Mouse (Mus musculus): ENCODE measurements around the gene Incenp. TPM values are rescaled to one million over a fixed set of nuclear protein-coding genes. Genes with fewer than 3 reads are reported as not detected.

Gene Incenp
- 31.3 and 32.9 TPM in 2 replicates for polyA plus RNA-seq (2015; fragmentation: Nextera tagmentation; extraction: Ambion mirVana)

DNA sequence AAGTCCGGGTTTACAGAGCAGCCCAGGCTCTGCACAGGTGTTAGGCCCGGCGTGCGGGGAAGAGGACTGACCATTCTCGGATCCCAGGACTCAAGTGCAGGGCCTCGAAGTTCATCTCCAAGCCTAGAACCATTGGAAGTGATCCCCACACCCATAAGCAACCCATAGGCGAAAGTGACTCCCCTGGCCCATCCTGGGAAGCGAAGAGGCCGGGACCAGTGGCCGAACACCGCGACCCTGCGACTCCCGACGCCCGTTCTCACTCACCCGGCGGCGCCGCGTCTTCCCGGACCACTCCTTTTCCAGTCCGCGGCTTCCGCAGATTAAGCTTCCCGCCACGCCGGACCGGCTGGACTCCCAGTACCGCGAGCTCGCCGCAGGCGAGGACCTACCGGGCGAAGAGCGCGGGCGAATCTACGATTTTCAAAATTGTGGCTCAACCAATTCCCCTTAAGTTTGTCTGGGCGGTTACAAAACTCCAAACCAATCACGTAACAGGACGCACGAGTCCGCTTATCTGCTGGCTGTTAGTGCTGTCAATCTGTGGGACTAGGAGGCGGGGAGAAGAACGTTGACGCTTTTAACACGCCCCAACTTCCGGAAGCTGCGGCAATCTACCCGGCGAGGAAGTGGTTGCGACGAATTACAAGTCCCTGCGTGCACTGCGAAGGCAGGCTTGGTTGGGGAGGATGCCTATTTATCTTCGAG, at the start of gene Incenp:
Incenp (minus strand) TSS at position 480 of the 708 bp plus-strand sequence.
- Histone ChIP-seq H3K9me3 (no peaks in the 10 kb centered on the region), H3K36me3 (peaks cover 11% of the 10 kb centered on the region), H3K4me2 (peak within 1 kb of the TSS; percentile 92), H3K4me3 (peak within 1 kb of the TSS; percentile 76), H3K4me1 (replicated peaks) (peaks cover 21% of the 10 kb centered on the region), H3K27ac (peak within 1 kb of the TSS; percentile 91), H3K27me3 (no peaks in the 10 kb centered on the region), H3K9ac (peak within 1 kb of the TSS; percentile 81)
- WGBS: under 1% methylated on average over 58 of the region's 58 CpGs
- ATAC-seq (ENCODE audit: low FRiP score): peak; percentile 99

DNA sequence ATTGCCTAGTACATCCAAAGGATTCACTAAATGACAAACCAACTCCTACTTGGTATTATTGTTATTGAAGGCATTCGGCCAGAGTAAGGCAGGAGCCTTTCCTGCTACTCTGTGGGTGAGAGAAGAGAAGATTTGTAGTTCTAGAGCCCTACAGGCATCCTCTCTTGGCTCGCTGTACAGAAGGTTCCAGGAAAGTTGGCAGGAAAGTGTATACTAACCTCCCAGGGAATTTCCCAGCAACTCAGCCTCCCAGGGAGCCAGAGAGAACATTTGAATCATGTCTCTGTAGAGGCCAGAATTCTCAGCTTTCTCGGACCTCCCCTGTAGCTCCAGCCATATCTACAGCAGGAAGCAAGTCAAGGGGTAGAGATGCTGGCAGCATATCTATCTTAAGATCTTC, 47.6 kb upstream of the Incenp start:
- no peak for ATAC-seq (ENCODE audit: low FRiP score)
- no peak overlapping the region for H3K9ac ChIP-seq
- WGBS: 82% methylated on average over 3 of the region's 3 CpGs

DNA sequence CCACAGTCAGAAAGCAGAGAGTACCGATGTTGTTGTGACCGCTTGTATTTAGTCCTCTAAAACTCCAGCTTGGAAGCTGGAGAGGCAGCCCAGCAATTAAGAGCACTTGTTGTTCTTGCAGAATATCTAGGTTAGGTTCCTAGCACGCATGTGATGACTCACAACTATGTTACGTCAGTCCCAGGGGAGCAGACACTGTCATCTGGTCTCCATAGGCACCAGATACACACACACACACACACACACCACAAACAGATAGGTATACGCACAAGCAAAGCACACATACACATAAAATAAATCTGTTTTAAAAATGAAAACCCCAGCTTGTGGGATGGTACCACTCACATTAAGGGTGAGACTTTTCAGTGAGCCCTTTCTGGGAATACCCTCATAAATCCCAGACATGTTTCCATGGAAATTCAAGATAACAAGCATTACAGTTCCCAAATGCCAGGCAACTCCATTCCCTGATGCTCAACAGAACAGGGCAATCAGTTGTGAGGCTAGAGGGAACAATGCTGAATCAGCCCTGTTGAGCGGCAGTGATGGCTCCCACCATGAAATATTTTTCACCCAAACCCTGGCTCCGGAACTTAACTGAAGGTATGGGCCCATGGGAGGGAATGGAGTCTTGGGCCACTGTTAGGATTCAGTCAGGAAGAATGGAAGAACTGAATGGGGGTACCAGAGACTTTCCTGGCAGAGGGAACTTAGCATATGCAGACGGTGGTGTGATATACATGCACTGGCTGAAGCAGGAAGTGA, 46.6 kb upstream of the Incenp start:
- no peak overlapping the region for H3K4me3 ChIP-seq
- H3K36me3 ChIP-seq: no peaks in the 10 kb centered on the region
- H3K4me2 ChIP-seq: no peak overlapping the region
- H3K27me3 ChIP-seq: no peaks in the 10 kb centered on the region
- no peak overlapping the region for H3K9ac ChIP-seq
- no peak overlapping the region for H3K27ac ChIP-seq
- 90% methylated on average over 8 of the region's 8 CpGs for WGBS
- ATAC-seq (ENCODE audit: low FRiP score): no peak
- 0 out of 2 replicates have a peak, but pooled peaks cover 2% of the 10 kb centered on the region for H3K4me1 ChIP-seq (replicated peaks)
- H3K9me3 ChIP-seq: no peaks in the 10 kb centered on the region

More for the DNA sequence above, 47.6 kb upstream of the Incenp start:
- Histone ChIP-seq H3K36me3 (no peaks in the 10 kb centered on the region), H3K27ac (no peak overlapping the region), H3K4me3 (no peak overlapping the region), H3K4me2 (no peak overlapping the region), H3K27me3 (no peaks in the 10 kb centered on the region), H3K9me3 (no peaks in the 10 kb centered on the region), H3K4me1 (replicated peaks) (no peaks in the 10 kb centered on the region)

DNA sequence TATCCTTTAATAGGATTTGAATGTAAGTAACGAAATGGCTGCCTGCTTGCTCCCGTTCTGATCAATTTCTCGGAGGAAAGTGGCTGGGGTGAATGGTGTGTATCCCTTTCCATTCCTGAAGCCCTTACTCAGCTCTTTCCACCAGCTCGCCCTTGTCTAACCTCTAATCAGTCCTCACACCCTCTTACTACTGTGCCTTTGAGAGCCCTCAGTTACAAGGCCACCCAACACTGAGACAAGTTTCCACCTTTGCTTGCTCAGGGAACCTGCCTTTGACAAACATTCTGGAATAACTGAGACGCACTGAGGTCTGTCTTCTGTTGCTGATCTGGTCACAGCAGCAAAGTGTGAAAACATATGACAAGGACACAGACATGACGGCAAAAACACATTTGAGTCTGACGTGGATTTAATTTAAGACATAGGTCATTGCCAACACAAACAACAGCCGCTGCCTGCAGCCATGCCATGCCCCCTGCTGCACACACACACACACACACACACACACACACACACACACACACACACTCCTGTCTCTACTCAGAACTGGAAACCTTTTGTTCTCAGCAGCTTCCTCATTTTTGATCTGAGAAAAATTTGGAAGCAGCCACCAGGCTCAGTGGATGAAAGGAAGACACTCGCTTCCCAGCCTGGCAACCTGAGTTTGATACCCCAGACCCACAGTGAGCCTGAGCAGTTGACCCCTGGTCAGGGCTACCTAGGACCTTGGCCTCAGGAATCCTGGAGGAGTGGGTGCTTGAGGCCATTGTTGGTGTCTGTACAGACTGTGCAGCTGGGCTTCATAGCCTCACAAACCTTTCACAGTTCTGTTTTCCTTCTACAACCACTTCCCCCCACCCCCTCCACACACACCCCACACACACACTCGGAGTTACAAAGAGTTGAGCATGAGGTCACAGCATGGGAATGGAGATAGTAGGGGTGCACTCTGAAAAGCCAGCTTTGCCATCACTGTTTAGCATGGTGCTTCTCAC, 43.5 kb upstream of the Incenp start:
- H3K4me2 ChIP-seq: no peak overlapping the region
- WGBS: 65% methylated on average over 10 of the region's 10 CpGs
- no peaks in the 10 kb centered on the region for H3K36me3 ChIP-seq
- H3K27me3 ChIP-seq: no peaks in the 10 kb centered on the region
- no peaks in the 10 kb centered on the region for H3K9me3 ChIP-seq
- H3K27ac ChIP-seq: no peak overlapping the region
- no peak overlapping the region for H3K9ac ChIP-seq
- H3K4me3 ChIP-seq: no peak overlapping the region
- no peak for ATAC-seq (ENCODE audit: low FRiP score)
- H3K4me1 ChIP-seq (replicated peaks): 0 out of 2 replicates have a peak, but pooled peaks cover 4% of the 10 kb centered on the region

DNA sequence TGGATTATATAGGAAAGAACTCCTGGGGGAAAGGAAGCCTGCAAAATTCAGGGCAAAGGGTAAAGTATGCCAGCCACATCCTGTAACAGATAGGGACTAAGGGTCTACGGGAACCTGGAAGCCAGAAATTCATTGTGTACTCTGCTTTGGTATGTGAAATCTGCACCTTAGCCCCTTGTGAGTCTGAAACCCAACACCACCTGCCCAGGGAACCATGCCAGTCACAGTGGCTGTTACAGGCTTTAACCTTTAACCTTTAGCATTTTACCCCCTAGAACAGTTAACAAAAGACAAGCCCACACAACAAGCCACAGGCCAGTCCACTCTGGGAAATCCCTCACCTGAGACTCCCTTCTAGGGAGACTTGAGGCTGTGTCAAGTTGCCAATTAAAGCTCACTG, 42.5 kb upstream of the Incenp start:
- Histone ChIP-seq H3K4me1 (replicated peaks) (0 out of 2 replicates have a peak, but pooled peaks cover 4% of the 10 kb centered on the region), H3K4me2 (no peak overlapping the region), H3K36me3 (no peaks in the 10 kb centered on the region), H3K9ac (no peak overlapping the region), H3K4me3 (no peak overlapping the region), H3K27ac (no peak overlapping the region), H3K9me3 (no peaks in the 10 kb centered on the region), H3K27me3 (no peaks in the 10 kb centered on the region)
- 76% methylated on average over 1 of the region's 1 CpGs for WGBS
- no peak for ATAC-seq (ENCODE audit: low FRiP score)

DNA sequence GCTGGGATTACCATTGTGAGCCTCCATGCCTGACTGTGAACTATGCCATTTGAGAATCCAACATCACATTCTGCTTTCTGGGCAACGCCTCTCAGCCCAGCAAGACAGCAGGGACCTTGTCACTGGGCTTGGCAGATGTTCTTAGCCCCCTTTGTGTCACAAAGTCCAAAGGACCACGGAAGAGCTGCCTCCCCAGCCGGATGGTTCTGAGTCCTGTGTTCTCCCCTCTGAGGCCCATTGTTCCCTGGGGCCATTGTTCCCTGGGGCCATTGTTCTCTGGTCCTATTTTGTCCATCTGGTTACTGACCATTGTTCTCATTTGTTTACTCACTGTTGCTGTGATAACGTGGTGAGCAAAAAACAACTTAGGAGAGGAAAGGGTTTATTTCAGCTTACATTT, 41.6 kb upstream of the Incenp start:
- 9% methylated on average over 4 of the region's 4 CpGs for WGBS
- no peak overlapping the region for H3K4me3 ChIP-seq
- H3K4me1 ChIP-seq (replicated peaks): 0 out of 2 replicates have a peak, but pooled peaks cover 4% of the 10 kb centered on the region
- no peak overlapping the region for H3K27ac ChIP-seq
- no peak overlapping the region for H3K9ac ChIP-seq
- H3K27me3 ChIP-seq: no peaks in the 10 kb centered on the region
- no peaks in the 10 kb centered on the region for H3K9me3 ChIP-seq
- no peaks in the 10 kb centered on the region for H3K36me3 ChIP-seq
- ATAC-seq (ENCODE audit: low FRiP score): no peak
- no peak overlapping the region for H3K4me2 ChIP-seq

DNA sequence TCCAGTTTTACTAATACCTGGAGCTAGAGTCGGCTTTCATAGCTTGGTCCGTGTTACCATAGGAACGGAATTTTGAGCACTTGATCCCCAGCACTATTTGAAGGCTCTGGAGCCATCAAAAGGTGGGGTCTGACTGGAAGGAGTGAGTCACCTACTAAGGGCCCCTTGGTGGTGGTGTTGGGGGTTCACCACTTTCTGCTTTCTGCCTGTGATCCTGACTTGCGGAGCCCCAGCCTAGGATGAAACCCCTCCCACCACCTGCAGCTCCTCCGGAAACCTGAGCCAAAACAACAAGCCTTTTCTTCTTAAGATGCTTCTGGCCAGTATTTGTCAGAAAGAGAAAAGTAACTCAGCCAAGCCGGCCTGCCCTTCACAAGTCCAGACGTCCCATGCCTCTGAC, 40.5 kb upstream of the Incenp start:
- Histone ChIP-seq H3K27me3 (no peaks in the 10 kb centered on the region), H3K27ac (no peak overlapping the region), H3K4me2 (no peak overlapping the region), H3K9ac (no peak overlapping the region), H3K9me3 (no peaks in the 10 kb centered on the region), H3K4me1 (replicated peaks) (0 out of 2 replicates have a peak, but pooled peaks cover 4% of the 10 kb centered on the region), H3K4me3 (no peak overlapping the region), H3K36me3 (no peaks in the 10 kb centered on the region)
- WGBS: 70% methylated on average over 7 of the region's 7 CpGs
- ATAC-seq (ENCODE audit: low FRiP score): no peak

DNA sequence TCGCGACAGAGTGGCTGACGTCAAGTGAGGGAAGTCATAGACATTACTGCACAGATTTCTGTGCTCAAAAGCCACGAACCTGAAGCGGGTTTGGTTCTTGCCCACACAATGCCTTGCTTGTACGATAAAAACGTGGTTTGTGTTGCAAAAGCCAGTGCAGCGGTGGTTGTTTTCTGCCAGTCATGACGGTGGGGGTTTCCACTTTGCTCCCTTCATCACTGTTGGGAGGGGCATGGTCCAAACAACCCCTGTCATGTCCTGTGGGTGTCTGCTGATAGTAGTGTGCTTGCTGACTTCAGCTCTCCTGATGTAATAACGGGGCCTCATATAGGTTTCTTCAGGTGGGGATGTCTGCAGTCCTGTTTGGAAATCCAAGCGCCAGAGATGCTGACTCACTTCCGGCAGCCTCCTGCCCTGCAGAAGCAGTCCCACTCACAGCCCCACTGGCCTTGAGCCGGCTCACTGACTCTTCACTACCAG, 39.5 kb upstream of the Incenp start:
- H3K27ac ChIP-seq: no peak overlapping the region
- no peaks in the 10 kb centered on the region for H3K36me3 ChIP-seq
- no peak overlapping the region for H3K4me3 ChIP-seq
- ATAC-seq (ENCODE audit: low FRiP score): no peak
- H3K4me1 ChIP-seq (replicated peaks): 0 out of 2 replicates have a peak, but pooled peaks cover 4% of the 10 kb centered on the region
- H3K27me3 ChIP-seq: no peaks in the 10 kb centered on the region
- H3K4me2 ChIP-seq: no peak overlapping the region
- H3K9ac ChIP-seq: no peak overlapping the region
- 79% methylated on average over 13 of the region's 13 CpGs for WGBS
- no peaks in the 10 kb centered on the region for H3K9me3 ChIP-seq

DNA sequence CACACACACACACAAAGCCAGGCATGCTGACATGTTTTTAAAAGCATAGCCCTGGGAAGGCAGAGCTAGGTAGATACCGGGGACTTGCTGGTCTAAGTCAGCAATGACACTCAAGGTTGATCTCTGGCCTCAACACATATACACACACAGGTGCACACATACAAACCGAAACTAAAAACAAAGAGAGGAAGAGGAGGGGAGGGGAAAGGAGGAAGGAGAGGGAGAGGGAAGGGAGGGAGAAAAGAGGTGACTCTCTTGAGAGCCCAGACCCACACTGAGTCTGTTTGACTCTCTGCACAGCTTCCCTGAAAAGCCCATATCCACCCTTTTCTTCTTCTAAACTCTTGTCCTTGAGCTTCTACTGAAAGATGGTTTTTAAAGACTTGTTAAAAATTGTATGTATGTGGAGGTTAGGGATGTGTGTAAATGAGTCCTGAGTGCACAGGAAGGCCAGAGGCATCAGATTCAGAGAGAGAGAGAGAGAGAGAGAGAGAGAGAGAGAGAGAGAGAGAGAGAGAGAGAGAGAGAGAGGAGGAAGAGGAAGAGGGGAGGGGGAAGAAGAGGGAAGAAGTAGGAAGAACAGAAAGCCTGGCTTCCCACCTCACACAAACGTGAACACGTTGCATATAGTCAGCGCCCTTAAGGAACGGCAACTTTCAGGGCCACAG, 38.9 kb upstream of the Incenp start:
- H3K4me2 ChIP-seq: no peak overlapping the region
- ATAC-seq (ENCODE audit: low FRiP score): no peak
- no peak overlapping the region for H3K27ac ChIP-seq
- H3K9me3 ChIP-seq: no peaks in the 10 kb centered on the region
- H3K36me3 ChIP-seq: no peaks in the 10 kb centered on the region
- WGBS: 77% methylated on average over 6 of the region's 6 CpGs
- no peak overlapping the region for H3K4me3 ChIP-seq
- no peaks in the 10 kb centered on the region for H3K27me3 ChIP-seq
- no peak overlapping the region for H3K9ac ChIP-seq
- 0 out of 2 replicates have a peak, but pooled peaks cover 4% of the 10 kb centered on the region for H3K4me1 ChIP-seq (replicated peaks)

DNA sequence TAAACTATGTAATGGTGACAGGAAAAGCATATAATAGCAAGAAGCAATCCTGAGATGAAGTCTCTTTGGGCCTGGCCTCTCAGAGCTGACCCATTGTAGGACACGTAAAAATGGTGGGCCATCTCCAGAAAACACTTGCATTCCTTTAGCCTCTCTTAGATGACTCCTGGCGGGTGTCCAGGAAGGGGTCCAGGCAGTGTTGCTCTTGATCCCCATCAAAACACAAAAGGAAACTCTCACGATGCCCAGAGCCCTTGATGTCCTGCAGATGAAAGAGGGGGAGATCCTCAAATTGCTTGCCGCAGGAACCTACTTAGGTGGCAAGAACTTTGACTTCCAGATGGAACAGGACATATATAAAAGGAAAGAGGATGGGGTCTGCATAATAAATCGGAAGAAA, 38.1 kb upstream of the Incenp start:
- no peak overlapping the region for H3K4me2 ChIP-seq
- no peak overlapping the region for H3K27ac ChIP-seq
- 71% methylated on average over 5 of the region's 5 CpGs for WGBS
- no peak overlapping the region for H3K4me3 ChIP-seq
- no peaks in the 10 kb centered on the region for H3K36me3 ChIP-seq
- H3K9me3 ChIP-seq: no peaks in the 10 kb centered on the region
- H3K27me3 ChIP-seq: no peaks in the 10 kb centered on the region
- ATAC-seq (ENCODE audit: low FRiP score): no peak
- 0 out of 2 replicates have a peak, but pooled peaks cover 4% of the 10 kb centered on the region for H3K4me1 ChIP-seq (replicated peaks)
- no peak overlapping the region for H3K9ac ChIP-seq

DNA sequence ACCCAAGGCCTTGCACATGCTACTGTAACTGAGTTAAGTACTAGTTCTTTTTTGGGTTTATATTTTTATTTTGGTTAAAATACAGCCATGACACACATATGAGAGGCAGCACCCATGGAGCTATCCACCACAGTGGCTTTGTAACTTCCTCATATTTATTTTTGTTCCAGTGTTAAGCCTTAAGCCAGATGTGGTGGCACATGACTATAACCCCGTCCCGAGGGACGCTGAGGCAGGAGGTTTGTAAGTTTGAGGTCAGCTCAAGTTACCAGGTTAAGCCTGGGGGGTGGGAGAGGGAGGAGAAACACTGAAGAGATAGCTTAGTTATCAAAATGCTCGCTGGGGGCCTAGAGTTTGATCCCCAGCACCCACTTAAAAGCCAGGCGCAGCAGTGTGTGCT, 37.2 kb upstream of the Incenp start:
- Histone ChIP-seq H3K4me2 (no peak overlapping the region), H3K9ac (no peak overlapping the region), H3K36me3 (no peaks in the 10 kb centered on the region), H3K27ac (no peak overlapping the region), H3K9me3 (no peaks in the 10 kb centered on the region), H3K4me3 (no peak overlapping the region), H3K27me3 (no peaks in the 10 kb centered on the region), H3K4me1 (replicated peaks) (0 out of 2 replicates have a peak, but pooled peaks cover 4% of the 10 kb centered on the region)
- 66% methylated on average over 5 of the region's 5 CpGs for WGBS
- no peak for ATAC-seq (ENCODE audit: low FRiP score)
